Comparison of ENCODE assay signal across 8 mouse cellular contexts in the genomic region with DNA sequence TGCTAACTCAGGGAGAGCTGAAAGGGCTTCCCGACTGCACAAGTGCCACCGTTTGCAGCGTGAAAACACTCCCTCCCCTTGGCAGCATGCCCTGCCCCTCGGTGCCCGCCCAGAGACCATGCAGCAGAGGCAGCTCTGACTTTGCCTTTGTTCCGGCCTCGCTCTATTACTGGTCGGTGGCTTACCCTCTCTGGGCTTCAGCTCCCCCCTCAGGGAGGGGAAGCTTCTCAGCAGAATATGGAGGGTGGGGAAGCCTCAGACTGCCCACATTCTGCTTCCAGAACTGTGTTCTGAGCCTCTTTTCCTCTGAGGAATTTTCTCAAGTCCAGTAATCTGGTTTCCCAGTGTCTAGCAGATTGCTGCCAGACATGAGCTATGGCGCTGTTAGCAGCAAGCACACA. TPM values are rescaled to one million over a fixed set of nuclear protein-coding genes. Genes with fewer than 3 reads are reported as not detected.
DNase-seq lines count a peak whose midpoint lies in the region; ATAC-seq lines count a peak whose summit lies in the region.

No protein-coding gene starts in this region.

- no peak for DNase-seq in forebrain, embryonic 10.5 days (ENCODE audit: extremely low spot score, low spot score)
- peak; percentile 86 for DNase-seq in adrenal gland, postnatal 10 days
- peak; percentile 46 to 57 for DNase-seq in frontal cortex, postnatal 14 days (ENCODE audit: low spot score in 2 of 2)
- peak; percentile 55 to 62 for DNase-seq in heart, postnatal 36 days
- peak; percentile 56 to 73 for DNase-seq in layer of hippocampus, postnatal 14 days (ENCODE audit: low spot score in 2 of 2)
- no peak for DNase-seq in retina, embryonic 14.5 days (ENCODE audit: low spot score)

- peaks cover 15% of the 10 kb centered on the region for H3K4me1 ChIP-seq in forebrain, embryonic 13.5 days
- no peaks in the 10 kb centered on the region for H3K4me1 ChIP-seq in forebrain, embryonic 10.5 days
- H3K4me1 ChIP-seq in neural tube, embryonic 14.5 days (ENCODE audit: control insufficient read depth, insufficient read depth, low read length), result no peaks in the 10 kb centered on the region

- H3K36me3 ChIP-seq in forebrain, embryonic 13.5 days (ENCODE audit: poor library complexity, severe bottlenecking), result peaks cover 85% of the 10 kb centered on the region
- peaks cover 85% of the 10 kb centered on the region for H3K36me3 ChIP-seq in forebrain, embryonic 10.5 days (replicated peaks)
- H3K36me3 ChIP-seq in neural tube, embryonic 14.5 days (ENCODE audit: control insufficient read depth, insufficient read depth, low read length), result peaks cover 8% of the 10 kb centered on the region; the same call in 1 of the 2 replicates

- no peak overlapping the region for H3K4me2 ChIP-seq in forebrain, embryonic 13.5 days
- H3K4me2 ChIP-seq in neural tube, embryonic 14.5 days (ENCODE audit: low read depth, low read length), result no peak overlapping the region

- 45% methylated on average over 9 of the region's 9 CpGs for WGBS in forebrain, embryonic 13.5 days
- WGBS in forebrain, embryonic 10.5 days, result 79% methylated on average over 9 of the region's 9 CpGs
- 49% methylated on average over 9 of the region's 9 CpGs for WGBS in neural tube, embryonic 14.5 days

- peak; percentile 84 for ATAC-seq in forebrain, embryonic 13.5 days
- peak; percentile 81; the same call in 1 of the 2 replicates for ATAC-seq in neural tube, embryonic 14.5 days (ENCODE audit: low read depth)

- H3K9ac ChIP-seq in forebrain, embryonic 13.5 days, result 0 out of 2 replicates have a peak overlapping the region, but pooled peaks have one; percentile 35
- no peak overlapping the region for H3K9ac ChIP-seq in neural tube, embryonic 14.5 days (replicated peaks; ENCODE audit: low read depth, low read length)

- H3K27me3 ChIP-seq in forebrain, embryonic 13.5 days, result no peaks in the 10 kb centered on the region
- no peaks in the 10 kb centered on the region for H3K27me3 ChIP-seq in forebrain, embryonic 10.5 days (ENCODE audit: poor library complexity, severe bottlenecking)
- no peaks in the 10 kb centered on the region for H3K27me3 ChIP-seq in neural tube, embryonic 14.5 days (ENCODE audit: control insufficient read depth, insufficient read depth, low read length)

- no peaks in the 10 kb centered on the region for H3K9me3 ChIP-seq in forebrain, embryonic 13.5 days (replicated peaks)
- no peaks in the 10 kb centered on the region for H3K9me3 ChIP-seq in forebrain, embryonic 10.5 days
- no peaks in the 10 kb centered on the region for H3K9me3 ChIP-seq in neural tube, embryonic 14.5 days (ENCODE audit: control insufficient read depth, low read length)

- peak overlapping the region; percentile 86 for H3K27ac ChIP-seq in forebrain, embryonic 13.5 days
- H3K27ac ChIP-seq in forebrain, embryonic 10.5 days, result no peak overlapping the region
- H3K27ac ChIP-seq in neural tube, embryonic 14.5 days (ENCODE audit: low read depth, low read length), result peak overlapping the region; percentile 49; the same call in 1 of the 2 replicates

- intact Hi-C loops in heart, postnatal 36 days (cut with DNase I), result loop anchor here (5.0 kb wide), 1 partner anchor 46 kb away; the partner anchor contains the start of gene Sort1

- H3K4me3 ChIP-seq in forebrain, embryonic 13.5 days, result no peak overlapping the region
- H3K4me3 ChIP-seq in forebrain, embryonic 10.5 days, result no peak overlapping the region
- no peak overlapping the region for H3K4me3 ChIP-seq in neural tube, embryonic 14.5 days (ENCODE audit: low read depth, low read length)

RNA-seq across cellular contexts. Expression of gene Mybphl, which starts 36.3 kb away (rescaled TPM):
- polyA plus RNA-seq in forebrain, embryonic 13.5 days (2015; fragmentation: Nextera tagmentation; extraction: Ambion mirVana), result not detected in 2 replicates
- polyA plus RNA-seq in forebrain, embryonic 10.5 days (2016; fragmentation: Nextera tagmentation; extraction: Ambion mirVana), result not detected in 2 replicates
- not detected for total RNA-seq in adrenal gland, postnatal 10 days (2021)
- total RNA-seq in heart, postnatal 36 days (2021), result 10 to 100 TPM; 46.4 to 54.6 TPM
- under 1 TPM in 1 of 2 experiments, not detected in 1; 0.94 TPM for total RNA-seq in layer of hippocampus, postnatal 14 days (2021)
- 0.48 TPM in 1 of 2 replicates, not detected in the other for polyA plus RNA-seq in neural tube, embryonic 14.5 days (2014; fragmentation: Nextera tagmentation; extraction: Ambion mirVana)

RNA-seq across cellular contexts. Expression of gene Sort1, which starts 44.6 kb away (rescaled TPM):
- 13.5 and 13.9 TPM in 2 replicates for polyA plus RNA-seq in forebrain, embryonic 13.5 days (2015; fragmentation: Nextera tagmentation; extraction: Ambion mirVana)
- polyA plus RNA-seq in forebrain, embryonic 10.5 days (2016; fragmentation: Nextera tagmentation; extraction: Ambion mirVana), result 9.7 and 10.5 TPM in 2 replicates
- 10 to 100 TPM; 46.1 to 48.8 TPM for total RNA-seq in adrenal gland, postnatal 10 days (2021)
- total RNA-seq in heart, postnatal 36 days (2021), result 10 to 100 TPM; 18.7 to 20.3 TPM
- total RNA-seq in layer of hippocampus, postnatal 14 days (2021), result 100 to 1,000 TPM; 255 to 268 TPM
- polyA plus RNA-seq in neural tube, embryonic 14.5 days (2014; fragmentation: Nextera tagmentation; extraction: Ambion mirVana), result 19.4 and 26.7 TPM in 2 replicates

RNA-seq across cellular contexts. Expression of gene Psrc1, which starts 55.2 kb away (rescaled TPM):
- 68.6 and 68.9 TPM in 2 replicates for polyA plus RNA-seq in forebrain, embryonic 13.5 days (2015; fragmentation: Nextera tagmentation; extraction: Ambion mirVana)
- polyA plus RNA-seq in forebrain, embryonic 10.5 days (2016; fragmentation: Nextera tagmentation; extraction: Ambion mirVana), result 115 and 117 TPM in 2 replicates
- 1 to 10 TPM; 6.0 to 6.4 TPM for total RNA-seq in adrenal gland, postnatal 10 days (2021)
- total RNA-seq in heart, postnatal 36 days (2021), result under 1 TPM; 0.39 to 0.68 TPM
- 10 to 100 TPM; 12.6 to 12.9 TPM for total RNA-seq in layer of hippocampus, postnatal 14 days (2021)
- 3.2 and 3.5 TPM in 2 replicates for polyA plus RNA-seq in neural tube, embryonic 14.5 days (2014; fragmentation: Nextera tagmentation; extraction: Ambion mirVana)

Comparison
In these comparisons a context has a peak if more than half of its experiments do, and no peak if none do; other contexts are left out.
1. DNase-seq: peak in adrenal gland, postnatal 10 days (single experiment), frontal cortex, postnatal 14 days (2 of 2), heart, postnatal 36 days (2 of 2) and layer of hippocampus, postnatal 14 days (2 of 2); none in forebrain, embryonic 10.5 days (single experiment) and retina, embryonic 14.5 days (single experiment).
2. RNA of gene Mybphl, which starts 36.3 kb away (total RNA-seq): 46.4 to 54.6 TPM in heart, postnatal 36 days; 0.94 TPM in layer of hippocampus, postnatal 14 days and not detected in adrenal gland, postnatal 10 days; every median in the first group is over 10 times any median in the second.
3. RNA of gene Sort1, which starts 44.6 kb away (total RNA-seq): 255 to 268 TPM in layer of hippocampus, postnatal 14 days; 46.1 to 48.8 TPM in adrenal gland, postnatal 10 days and 18.7 to 20.3 TPM in heart, postnatal 36 days; every median in the first group is over 4 times any median in the second.
4. RNA of gene Psrc1, which starts 55.2 kb away (total RNA-seq): 12.6 to 12.9 TPM in layer of hippocampus, postnatal 14 days and 6.0 to 6.4 TPM in adrenal gland, postnatal 10 days; 0.39 to 0.68 TPM in heart, postnatal 36 days; every median in the first group is over 4 times any median in the second.